ENCODE assay signal across 28 mouse cellular contexts in genomic region chr7:98562186-98562585, GRCm38 (mm10).
DNase-seq lines count a peak whose midpoint lies in the region; ATAC-seq lines count a peak whose summit lies in the region.
"Had no signal": no experiment of that assay in that cellular context is flagged by ENCODE, and none has a peak within 500 bp of the region (broad histone marks: within the 10 kb centered on the region; RNA-seq: fewer than 3 reads in every experiment).

No protein-coding gene starts in this region.

- no peak for DNase-seq in heart, postnatal 36 days
- DNase-seq in thymus, postnatal 14 days = peak; percentile 49
- DNase-seq in thymus, adult 18-20 months = no peak
- peak; percentile 83 for DNase-seq in induced T-regulatory cell, adult 2 months (ENCODE audit: low read depth)
- no peak for DNase-seq in spleen, postnatal 4 days (ENCODE audit: low spot score in 2 of 2)
- no peak for DNase-seq in gastrocnemius, postnatal 10 days
- DNase-seq: adrenal gland, adult 8-10 months; adrenal gland, postnatal 25 days; cerebellum, adult 11-12 months; cerebellum, adult 8-10 months; cerebellum, postnatal 10 days; cerebellum, postnatal 36 days; embryo, embryonic 11 days; gastrocnemius, postnatal 36 days; heart, adult 2 months had no signal

- intact Hi-C loops in heart, postnatal 36 days (cut with DNase I) = no loop called here

- no peaks in the 10 kb centered on the region for H3K9me3 ChIP-seq in heart, embryonic 16.5 days (replicated peaks; ENCODE audit: control insufficient read depth, low read length)
- no peaks in the 10 kb centered on the region for H3K9me3 ChIP-seq in kidney, embryonic 14.5 days (ENCODE audit: control insufficient read depth, low read length)
- H3K9me3 ChIP-seq: embryonic facial prominence, embryonic 10.5 days; embryonic facial prominence, embryonic 13.5 days; forebrain, embryonic 12.5 days; forebrain, embryonic 15.5 days; heart, embryonic 10.5 days; heart, embryonic 13.5 days; hindbrain, embryonic 10.5 days; hindbrain, embryonic 13.5 days had no signal

- peaks cover 3% of the 10 kb centered on the region; the same call in 1 of the 2 replicates for H3K4me1 ChIP-seq in heart, embryonic 16.5 days (ENCODE audit: control insufficient read depth, insufficient read depth, low read length)
- 0 out of 2 replicates have a peak, but pooled peaks cover 3% of the 10 kb centered on the region for H3K4me1 ChIP-seq in kidney, embryonic 14.5 days (ENCODE audit: control insufficient read depth, insufficient read depth, low read length)
- H3K4me1 ChIP-seq: forebrain, embryonic 12.5 days; forebrain, embryonic 15.5 days had no signal

- no peaks in the 10 kb centered on the region for H3K36me3 ChIP-seq in heart, embryonic 16.5 days (ENCODE audit: control insufficient read depth, insufficient read depth)
- H3K36me3 ChIP-seq in kidney, embryonic 14.5 days (ENCODE audit: control insufficient read depth, insufficient read depth, low read length) = no peaks in the 10 kb centered on the region
- H3K36me3 ChIP-seq: embryonic facial prominence, embryonic 10.5 days; embryonic facial prominence, embryonic 13.5 days; forebrain, embryonic 12.5 days; forebrain, embryonic 15.5 days; heart, embryonic 10.5 days; heart, embryonic 13.5 days; hindbrain, embryonic 10.5 days; hindbrain, embryonic 13.5 days had no signal

- H3K9ac ChIP-seq in heart, embryonic 16.5 days (ENCODE audit: low read length) = no peak overlapping the region
- H3K9ac ChIP-seq in kidney, embryonic 14.5 days (ENCODE audit: low read depth, low read length) = no peak overlapping the region
- H3K9ac ChIP-seq: embryonic facial prominence, embryonic 13.5 days; forebrain, embryonic 12.5 days; forebrain, embryonic 15.5 days; heart, embryonic 13.5 days; hindbrain, embryonic 13.5 days had no signal

- WGBS in heart, embryonic 16.5 days = 72% methylated on average over 8 of the region's 8 CpGs
- WGBS in kidney, embryonic 14.5 days = 86% methylated on average over 8 of the region's 8 CpGs

- H3K4me3 ChIP-seq in heart, embryonic 16.5 days (ENCODE audit: low read length) = no peak overlapping the region; the same call in 1 of the 2 replicates
- no peak overlapping the region for H3K4me3 ChIP-seq in kidney, embryonic 14.5 days (ENCODE audit: low read length)
- H3K4me3 ChIP-seq: embryonic facial prominence, embryonic 10.5 days; embryonic facial prominence, embryonic 13.5 days; erythroblast, embryonic 14.5 days; forebrain, embryonic 12.5 days; forebrain, embryonic 15.5 days; heart, adult 2 months; heart, embryonic 10.5 days; heart, embryonic 13.5 days; hindbrain, embryonic 10.5 days; hindbrain, embryonic 13.5 days had no signal

- ATAC-seq in heart, embryonic 16.5 days (replicated peaks; ENCODE audit: extremely low read depth, insufficient read depth, low FRiP score) = no peak
- ATAC-seq in kidney, embryonic 14.5 days (ENCODE audit: low FRiP score, low TSS enrichment) = no peak
- ATAC-seq: forebrain, embryonic 15.5 days; hindbrain, embryonic 16.5 days; Patski had no signal

- H3K4me2 ChIP-seq in heart, embryonic 16.5 days (ENCODE audit: low read depth, low read length) = peak overlapping the region; percentile 12; the same call in 1 of the 2 replicates
- H3K4me2 ChIP-seq in kidney, embryonic 14.5 days (replicated peaks; ENCODE audit: low read depth, low read length) = no peak overlapping the region
- H3K4me2 ChIP-seq: embryonic facial prominence, embryonic 13.5 days; forebrain, embryonic 12.5 days; forebrain, embryonic 15.5 days; heart, embryonic 13.5 days; hindbrain, embryonic 13.5 days had no signal

- H3K27me3 ChIP-seq in heart, embryonic 16.5 days (ENCODE audit: control insufficient read depth, insufficient read depth, low read length) = no peaks in the 10 kb centered on the region
- H3K27me3 ChIP-seq in kidney, embryonic 14.5 days (ENCODE audit: control insufficient read depth, insufficient read depth, low read length) = no peaks in the 10 kb centered on the region
- H3K27me3 ChIP-seq: embryonic facial prominence, embryonic 13.5 days; forebrain, embryonic 15.5 days; heart, embryonic 13.5 days; hindbrain, embryonic 13.5 days; Patski had no signal

- H3K27ac ChIP-seq in heart, embryonic 16.5 days (ENCODE audit: low read length) = no peak overlapping the region
- no peak overlapping the region for H3K27ac ChIP-seq in kidney, embryonic 14.5 days (ENCODE audit: low read depth, low read length)
- H3K27ac ChIP-seq: embryonic facial prominence, embryonic 10.5 days; embryonic facial prominence, embryonic 13.5 days; forebrain, embryonic 12.5 days; forebrain, embryonic 15.5 days; heart, adult 2 months; heart, embryonic 10.5 days; heart, embryonic 13.5 days; hindbrain, embryonic 10.5 days; hindbrain, embryonic 13.5 days had no signal

Comparison
In these comparisons a context has a peak if more than half of its experiments do, and no peak if none do; other contexts are left out.
1. DNase-seq: peak in thymus, postnatal 14 days (single experiment) and induced T-regulatory cell, adult 2 months (single experiment); none in heart, postnatal 36 days (0 of 2), thymus, adult 18-20 months (0 of 2), spleen, postnatal 4 days (0 of 2) and gastrocnemius, postnatal 10 days (single experiment).